Mouse (Mus musculus): ENCODE measurements at regions not wholly inside any gene's neighbourhood (a gene's known extent, or its start where the extent isn't known, plus 50 kb on each side); places are given as distances from the start of the nearest gene placed in this dataset.
"Not testable (repeated sequence)": the region's sequence is repeated elsewhere in the genome, so short reads cannot be mapped to it uniquely, and the experiment has no call there.

GRCm38 (mm10) chr10:38704762-38705130, 116.8 kb downstream of the Rfpl4b start:
- not testable (repeated sequence) for H3K9me3 ChIP-seq; H3K4me3 ChIP-seq; H3K4me1 ChIP-seq (replicated peaks); H3K4me2 ChIP-seq; H3K9ac ChIP-seq; H3K36me3 ChIP-seq; ATAC-seq (ENCODE audit: low FRiP score, low read depth); H3K27me3 ChIP-seq; H3K27ac ChIP-seq (replicated peaks)
- 74% methylated on average over 1 of the region's 1 CpGs for WGBS

DNA sequence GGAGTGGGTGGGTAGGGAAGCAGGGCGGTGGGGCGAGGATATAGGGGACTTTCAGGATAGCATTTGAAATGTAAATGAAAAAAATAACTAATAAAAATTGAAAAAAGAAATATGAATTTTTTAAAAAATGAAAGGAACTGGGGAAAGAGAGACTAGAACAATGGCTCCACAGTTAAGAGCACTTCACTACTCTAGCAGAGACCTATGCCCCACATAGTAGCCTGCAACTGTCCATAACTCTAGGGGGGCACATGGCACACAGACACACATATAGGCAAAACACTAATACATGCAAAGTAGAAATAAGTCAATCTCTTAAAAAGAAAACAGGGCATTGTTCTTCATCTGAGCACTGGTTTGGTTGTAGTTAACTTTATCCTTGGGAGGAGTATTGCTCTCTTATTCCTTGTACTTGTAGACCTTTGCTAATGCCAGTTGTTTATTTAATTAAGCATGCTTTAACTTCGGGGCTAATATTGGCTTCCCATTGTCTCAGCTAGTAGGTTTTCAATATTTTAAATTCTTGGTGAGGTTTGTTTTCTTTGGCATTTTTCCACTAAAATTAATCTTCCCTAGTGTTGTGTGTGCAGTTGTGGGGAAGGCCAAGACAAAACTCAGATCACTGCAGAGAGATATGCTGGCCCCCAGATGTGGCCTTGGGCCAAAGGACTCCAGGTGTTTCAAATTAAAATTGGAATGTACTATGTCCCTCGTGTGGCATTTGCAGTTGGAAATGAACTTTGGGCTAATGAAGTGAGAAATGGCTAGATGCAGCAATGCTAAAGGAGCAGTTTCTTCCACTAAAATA, 117.4 kb downstream of the Rfpl4b start:
- Histone ChIP-seq H3K4me3 (no peak overlapping the region), H3K4me1 (replicated peaks) (no peaks in the 10 kb centered on the region), H3K27me3 (no peaks in the 10 kb centered on the region), H3K36me3 (no peaks in the 10 kb centered on the region), H3K9ac (no peak overlapping the region), H3K4me2 (no peak overlapping the region), H3K27ac (replicated peaks) (no peak overlapping the region), H3K9me3 (no peaks in the 10 kb centered on the region)
- WGBS: 80% methylated on average over 4 of the region's 4 CpGs
- no peak for ATAC-seq (ENCODE audit: low FRiP score, low read depth)

DNA sequence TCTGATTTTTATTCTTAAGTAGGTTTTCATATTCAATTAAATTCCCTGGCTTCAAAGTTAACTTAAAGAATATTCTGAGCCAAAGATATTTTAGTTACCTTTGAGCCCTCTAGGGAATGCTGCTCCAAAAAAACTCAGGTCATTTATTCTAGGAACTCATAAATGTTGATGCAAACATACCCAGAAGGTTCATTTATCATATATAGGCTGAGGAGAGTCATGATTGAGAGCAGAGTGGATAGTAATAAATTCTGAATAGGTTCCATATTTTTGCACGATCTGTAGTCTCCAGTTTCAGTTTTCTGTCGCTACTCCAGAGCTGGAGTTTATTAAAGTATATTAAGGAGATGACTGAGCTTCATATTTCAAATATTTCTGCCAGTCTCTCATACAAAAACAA, 144.1 kb downstream of the Rfpl4b start:
- 88% methylated on average over 2 of the region's 2 CpGs for WGBS
- no peaks in the 10 kb centered on the region for H3K27me3 ChIP-seq
- no peak overlapping the region for H3K9ac ChIP-seq
- no peaks in the 10 kb centered on the region for H3K36me3 ChIP-seq
- no peak overlapping the region for H3K27ac ChIP-seq (replicated peaks)
- no peaks in the 10 kb centered on the region for H3K9me3 ChIP-seq
- H3K4me3 ChIP-seq: no peak overlapping the region
- no peak overlapping the region for H3K4me2 ChIP-seq
- ATAC-seq (ENCODE audit: low FRiP score, low read depth): no peak
- H3K4me1 ChIP-seq (replicated peaks): no peaks in the 10 kb centered on the region

- Histone ChIP-seq H3K4me3 (no peak overlapping the region), H3K27ac (replicated peaks) (no peak overlapping the region), H3K36me3 (no peaks in the 10 kb centered on the region), H3K4me2 (no peak overlapping the region), H3K27me3 (no peaks in the 10 kb centered on the region), H3K9ac (no peak overlapping the region), H3K9me3 (no peaks in the 10 kb centered on the region), H3K4me1 (replicated peaks) (no peaks in the 10 kb centered on the region)
- no peak for ATAC-seq (ENCODE audit: low FRiP score, low read depth)
These were observed 153.0 kb downstream of the Rfpl4b start for GRCm38 (mm10) chr10:38668610-38669009.

DNA sequence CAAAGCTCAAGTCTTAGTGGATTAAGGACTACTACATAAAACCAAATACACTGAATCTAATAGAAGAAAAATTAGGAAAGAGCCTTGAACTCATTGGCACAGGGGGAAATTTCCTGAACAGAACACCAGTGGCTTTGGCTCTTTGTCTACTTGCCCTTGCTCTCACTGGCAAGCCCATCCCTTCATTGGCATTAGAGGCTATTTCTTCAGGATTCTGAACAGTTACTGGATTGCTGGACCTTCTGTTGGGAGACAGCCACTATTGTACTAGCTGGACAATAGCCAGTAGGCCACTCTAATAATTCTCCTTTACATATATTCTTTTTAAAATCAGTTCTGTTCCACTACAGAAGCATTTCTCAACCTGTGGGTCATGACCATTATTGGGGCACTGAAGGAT, 153.7 kb downstream of the Rfpl4b start:
- Histone ChIP-seq H3K9me3 (no peaks in the 10 kb centered on the region), H3K27ac (replicated peaks) (no peak overlapping the region), H3K9ac (no peak overlapping the region), H3K36me3 (no peaks in the 10 kb centered on the region), H3K4me3 (no peak overlapping the region), H3K4me2 (no peak overlapping the region), H3K27me3 (no peaks in the 10 kb centered on the region), H3K4me1 (replicated peaks) (no peaks in the 10 kb centered on the region)
- no peak for ATAC-seq (ENCODE audit: low FRiP score, low read depth)

GRCm38 (mm10) chr10:38635695-38636094, 185.9 kb downstream of the Rfpl4b start:
- no peak overlapping the region for H3K27ac ChIP-seq (replicated peaks)
- no peaks in the 10 kb centered on the region for H3K9me3 ChIP-seq
- H3K36me3 ChIP-seq: no peaks in the 10 kb centered on the region
- no peaks in the 10 kb centered on the region for H3K27me3 ChIP-seq
- H3K4me1 ChIP-seq (replicated peaks): no peaks in the 10 kb centered on the region
- ATAC-seq (ENCODE audit: low FRiP score, low read depth): no peak
- H3K4me2 ChIP-seq: no peak overlapping the region
- no peak overlapping the region for H3K9ac ChIP-seq
- 87% methylated on average over 1 of the region's 1 CpGs for WGBS
- H3K4me3 ChIP-seq: no peak overlapping the region

GRCm38 (mm10) chr10:38629907-38630505, 191.6 kb downstream of the Rfpl4b start:
- Histone ChIP-seq H3K9me3 (no peaks in the 10 kb centered on the region), H3K27ac (replicated peaks) (no peak overlapping the region), H3K4me2 (no peak overlapping the region), H3K4me3 (no peak overlapping the region), H3K9ac (no peak overlapping the region), H3K27me3 (no peaks in the 10 kb centered on the region), H3K4me1 (replicated peaks) (no peaks in the 10 kb centered on the region), H3K36me3 (no peaks in the 10 kb centered on the region)
- peak; percentile 42; the same call in 1 of the 2 replicates for ATAC-seq (ENCODE audit: low FRiP score, low read depth)
- 56% methylated on average over 4 of the region's 4 CpGs for WGBS

- WGBS: 98% methylated on average over 1 of the region's 1 CpGs
- H3K27ac ChIP-seq (replicated peaks): no peak overlapping the region
- H3K27me3 ChIP-seq: no peaks in the 10 kb centered on the region
- H3K9me3 ChIP-seq: no peaks in the 10 kb centered on the region
- ATAC-seq (ENCODE audit: low FRiP score, low read depth): no peak
- H3K4me3 ChIP-seq: no peak overlapping the region
- no peak overlapping the region for H3K9ac ChIP-seq
- H3K4me2 ChIP-seq: no peak overlapping the region
- no peaks in the 10 kb centered on the region for H3K36me3 ChIP-seq
- no peaks in the 10 kb centered on the region for H3K4me1 ChIP-seq (replicated peaks)
These were observed 198.2 kb downstream of the Rfpl4b start for GRCm38 (mm10) chr10:38623399-38623798.

GRCm38 (mm10) chr10:38609606-38610510, 211.7 kb downstream of the Rfpl4b start:
- 73% methylated on average over 5 of the region's 5 CpGs for WGBS
- H3K27me3 ChIP-seq: no peaks in the 10 kb centered on the region
- no peak overlapping the region for H3K4me3 ChIP-seq
- no peak overlapping the region for H3K4me2 ChIP-seq
- H3K27ac ChIP-seq (replicated peaks): no peak overlapping the region
- H3K9me3 ChIP-seq: no peaks in the 10 kb centered on the region
- H3K9ac ChIP-seq: no peak overlapping the region
- ATAC-seq (ENCODE audit: low FRiP score, low read depth): no peak
- no peaks in the 10 kb centered on the region for H3K4me1 ChIP-seq (replicated peaks)
- no peaks in the 10 kb centered on the region for H3K36me3 ChIP-seq

DNA sequence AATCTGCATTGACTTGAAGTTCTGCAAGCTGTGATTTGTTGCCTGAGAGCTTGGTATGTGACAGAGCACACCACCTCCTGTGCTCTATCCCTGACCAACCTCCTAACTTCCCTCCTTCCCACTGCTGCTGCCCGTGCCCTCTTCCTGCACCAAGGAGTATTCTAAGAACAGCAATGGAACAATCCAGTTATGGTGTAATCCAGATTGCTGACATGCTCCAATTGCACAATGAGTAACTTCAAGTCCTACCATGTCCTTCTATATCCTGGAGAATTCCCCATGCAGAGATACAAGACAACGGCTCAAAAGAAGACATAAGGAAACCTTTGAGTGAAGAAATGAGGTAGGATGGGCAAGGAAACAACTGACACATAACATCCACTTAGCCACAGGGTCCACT, 235.5 kb downstream of the Rfpl4b start:
- H3K9ac ChIP-seq: no peak overlapping the region
- ATAC-seq (ENCODE audit: low FRiP score, low read depth): no peak
- H3K9me3 ChIP-seq: no peaks in the 10 kb centered on the region
- no peaks in the 10 kb centered on the region for H3K36me3 ChIP-seq
- 92% methylated on average over 2 of the region's 2 CpGs for WGBS
- no peak overlapping the region for H3K4me3 ChIP-seq
- no peaks in the 10 kb centered on the region for H3K27me3 ChIP-seq
- H3K4me2 ChIP-seq: no peak overlapping the region
- no peak overlapping the region for H3K27ac ChIP-seq (replicated peaks)
- no peaks in the 10 kb centered on the region for H3K4me1 ChIP-seq (replicated peaks)

GRCm38 (mm10) chr10:38575726-38576125, 245.9 kb downstream of the Rfpl4b start:
- WGBS: 70% methylated on average over 1 of the region's 1 CpGs
- Histone ChIP-seq H3K4me1 (replicated peaks) (no peaks in the 10 kb centered on the region), H3K9me3 (no peaks in the 10 kb centered on the region), H3K4me3 (no peak overlapping the region), H3K27ac (replicated peaks) (no peak overlapping the region), H3K4me2 (no peak overlapping the region), H3K27me3 (no peaks in the 10 kb centered on the region), H3K9ac (no peak overlapping the region), H3K36me3 (no peaks in the 10 kb centered on the region)
- ATAC-seq (ENCODE audit: low FRiP score, low read depth): no peak

DNA sequence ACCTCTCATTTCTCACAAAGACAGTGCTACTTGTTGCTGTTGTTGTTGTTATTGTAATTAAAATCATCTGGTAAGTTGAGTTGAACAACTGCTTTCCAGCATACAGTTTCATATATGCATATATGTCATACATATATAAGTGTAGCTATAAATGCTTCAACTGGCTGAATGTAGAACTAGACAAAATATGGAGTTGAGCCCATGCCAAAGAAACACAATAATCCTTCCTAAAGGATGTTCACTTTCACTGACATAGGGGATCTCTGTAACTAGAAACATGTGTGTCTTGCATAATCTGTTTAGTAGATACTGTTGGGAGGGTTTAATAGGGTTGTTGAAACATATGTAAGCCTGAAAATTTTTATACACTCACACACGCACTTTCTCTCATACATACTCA, 247.9 kb downstream of the Rfpl4b start:
- H3K4me1 ChIP-seq (replicated peaks): no peaks in the 10 kb centered on the region
- H3K27ac ChIP-seq (replicated peaks): no peak overlapping the region
- no peaks in the 10 kb centered on the region for H3K27me3 ChIP-seq
- no peaks in the 10 kb centered on the region for H3K36me3 ChIP-seq
- WGBS: 89% methylated on average over 1 of the region's 1 CpGs
- H3K9ac ChIP-seq: no peak overlapping the region
- H3K9me3 ChIP-seq: no peaks in the 10 kb centered on the region
- no peak for ATAC-seq (ENCODE audit: low FRiP score, low read depth)
- H3K4me2 ChIP-seq: no peak overlapping the region
- no peak overlapping the region for H3K4me3 ChIP-seq
